ENCODE assay signal across 17 mouse cellular contexts in genomic region chr9:21862181-21862580, GRCm38 (mm10). TPM values are rescaled to one million over a fixed set of nuclear protein-coding genes. Genes with fewer than 3 reads are reported as not detected.
"Had no signal": no experiment of that assay in that cellular context is flagged by ENCODE, and none has a peak within 500 bp of the region (broad histone marks: within the 10 kb centered on the region; RNA-seq: fewer than 3 reads in every experiment).

No protein-coding gene starts in this region.

- H3K9ac ChIP-seq: neural tube, embryonic 15.5 days; stomach, embryonic 15.5 days had no signal

- H3K9me3 ChIP-seq: neural tube, embryonic 15.5 days; stomach, embryonic 15.5 days had no signal

- H3K4me3 ChIP-seq: neural tube, embryonic 15.5 days; stomach, embryonic 15.5 days had no signal

- H3K27me3 ChIP-seq: neural tube, embryonic 15.5 days; stomach, embryonic 15.5 days had no signal

- H3K4me1 ChIP-seq: neural tube, embryonic 15.5 days had no signal

- H3K4me2 ChIP-seq: neural tube, embryonic 15.5 days; stomach, embryonic 15.5 days had no signal

- H3K27ac ChIP-seq: neural tube, embryonic 15.5 days; stomach, embryonic 15.5 days; stomach, postnatal 0 days had no signal

- DNase-seq: retina, postnatal 1 day; right cerebral cortex, adult 18-20 months; right cerebral cortex, postnatal 14 days; right cerebral cortex, postnatal 25 days; right cerebral cortex, postnatal 4 days; spleen, adult 18-20 months; thymus, adult 18-20 months; thymus, adult 2 months; thymus, postnatal 14 days; thymus, postnatal 25 days; thymus, postnatal 36 days; thymus, postnatal 4 days had no signal

- H3K36me3 ChIP-seq: neural tube, embryonic 15.5 days; stomach, embryonic 15.5 days had no signal

RNA-seq across cellular contexts. Expression of gene Angptl8, which starts 26.9 kb away (rescaled TPM):
- total RNA-seq: neutrophil, adult 5-6 weeks had no signal
- polyA plus RNA-seq: testis, adult 2 months had no signal
